Mouse (Mus musculus) midbrain, embryonic 10.5 days (tissue): Measurements from ENCODE around the gene Lyz2. TPM values are rescaled to one million over a fixed set of nuclear protein-coding genes. Genes with fewer than 3 reads are reported as not detected.
"Not testable (repeated sequence)": the region's sequence is repeated elsewhere in the genome, so short reads cannot be mapped to it uniquely, and the experiment has no call there.

Experiments
- DNase-seq: peaks from one replicate; pipeline ENCODE4 v3.0.0-alpha.2; 2017; ENCODE audit warnings: low spot score
- H3K27ac ChIP-seq: fragments of 300-500 bp; sonication (generic); replicated peaks from 2 replicates; pipeline ENCODE4 v1.5.1; 2016; ENCODE audit warnings: mild to moderate bottlenecking
- H3K27me3 ChIP-seq: fragments of 300-500 bp; sonication (generic); 2 replicates; pipeline ENCODE4 v1.6.1; 2016; ENCODE audit warnings: low read depth, mild to moderate bottlenecking; ENCODE audit not compliant: poor library complexity, severe bottlenecking
- H3K36me3 ChIP-seq: fragments of 300-500 bp; sonication (generic); 2 replicates; pipeline ENCODE4 v1.6.1; 2016; ENCODE audit warnings: mild to moderate bottlenecking, moderate library complexity
- H3K4me1 ChIP-seq: fragments of 300-500 bp; sonication (generic); 2 replicates; pipeline ENCODE4 v1.6.1; 2016
- H3K4me3 ChIP-seq: fragments of 300-500 bp; sonication (generic); 2 replicates; pipeline ENCODE4 v1.5.1; 2016; ENCODE audit warnings: mild to moderate bottlenecking, moderate library complexity
- H3K9me3 ChIP-seq: fragments of 300-500 bp; sonication (generic); replicated peaks from 2 replicates; pipeline ENCODE4 v1.6.1; 2016; ENCODE audit warnings: mild to moderate bottlenecking
- WGBS: fragments of 180-500 bp; shearing (Covaris S2); methylation state at CpG from one replicate; pipeline ENCODE4 v1.1.7; 2016; 5-methylcytosine and 5-hydroxymethylcytosine counted together
- polyA plus RNA-seq: library from polyadenylated mRNA; unstranded; fragments of >200 nt; fragmentation: Nextera tagmentation; extraction: Ambion mirVana; gene quantifications from 2 replicates; pipeline ENCODE4 v1.2.1, GENCODE M21; 2016

Lyz2 gene
- polyA plus RNA-seq, 1 experiment from 2014 or later: 10.8 TPM

DNA sequence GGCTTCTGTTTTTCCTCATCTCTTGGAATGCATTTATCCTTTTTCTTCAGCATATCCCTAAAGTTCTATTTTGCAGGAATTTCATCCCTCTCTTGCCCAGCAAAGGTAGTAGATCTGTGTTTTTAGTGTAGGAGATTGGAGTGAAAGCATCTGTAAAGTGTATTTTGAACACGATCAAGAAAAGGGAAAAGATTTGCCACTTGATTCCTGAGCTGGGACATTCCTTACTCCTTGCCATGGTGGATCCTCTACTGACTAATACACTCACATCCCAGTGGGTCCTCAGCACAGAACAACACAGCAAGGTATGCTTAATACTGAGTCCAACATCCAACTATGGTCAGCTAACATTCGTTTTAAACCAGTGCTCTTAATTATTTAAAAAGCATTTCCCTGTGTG is 430 bp upstream of the Lyz2 start:
- H3K36me3 ChIP-seq: no peaks in the 10 kb centered on the region
- H3K27me3 ChIP-seq: no peaks in the 10 kb centered on the region
- no peak for DNase-seq
- no peak overlapping the region for H3K4me3 ChIP-seq
- H3K4me1 ChIP-seq: no peaks in the 10 kb centered on the region
- no peaks in the 10 kb centered on the region for H3K9me3 ChIP-seq
- WGBS: 80% methylated on average over 2 of the region's 2 CpGs
- H3K27ac ChIP-seq: no peak overlapping the region

DNA sequence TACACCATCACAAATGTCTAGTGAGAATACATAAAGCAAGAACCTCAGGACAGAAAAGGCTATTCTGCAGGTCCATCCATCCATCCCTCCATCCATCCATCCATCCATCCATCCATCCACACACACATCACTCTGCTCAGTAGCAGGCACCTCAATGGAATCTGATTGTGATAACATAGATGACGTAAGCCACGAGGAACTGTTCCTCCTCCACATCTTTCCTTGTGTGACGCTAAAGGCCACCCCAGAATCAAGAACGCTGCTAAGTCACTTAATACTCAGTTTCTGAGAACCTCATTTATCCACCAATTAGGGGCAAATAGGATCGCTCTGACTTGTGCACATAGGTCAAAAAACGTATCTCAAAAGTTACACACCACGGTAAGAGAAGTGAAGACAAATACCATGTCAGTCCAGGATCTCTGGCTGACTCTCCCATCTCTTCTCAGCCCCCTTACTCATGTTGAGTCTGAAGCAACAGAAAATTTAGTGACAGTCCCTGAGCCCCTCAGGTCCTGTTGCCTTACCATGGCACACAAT is 670 bp downstream of the Lyz2 start:
- H3K4me1 ChIP-seq: no peaks in the 10 kb centered on the region
- H3K36me3 ChIP-seq: no peaks in the 10 kb centered on the region
- H3K27ac ChIP-seq: no peak overlapping the region
- DNase-seq: no peak
- H3K9me3 ChIP-seq: no peaks in the 10 kb centered on the region
- H3K27me3 ChIP-seq: no peaks in the 10 kb centered on the region
- H3K4me3 ChIP-seq: no peak overlapping the region
- WGBS: 90% methylated on average over 7 of the region's 7 CpGs

DNA sequence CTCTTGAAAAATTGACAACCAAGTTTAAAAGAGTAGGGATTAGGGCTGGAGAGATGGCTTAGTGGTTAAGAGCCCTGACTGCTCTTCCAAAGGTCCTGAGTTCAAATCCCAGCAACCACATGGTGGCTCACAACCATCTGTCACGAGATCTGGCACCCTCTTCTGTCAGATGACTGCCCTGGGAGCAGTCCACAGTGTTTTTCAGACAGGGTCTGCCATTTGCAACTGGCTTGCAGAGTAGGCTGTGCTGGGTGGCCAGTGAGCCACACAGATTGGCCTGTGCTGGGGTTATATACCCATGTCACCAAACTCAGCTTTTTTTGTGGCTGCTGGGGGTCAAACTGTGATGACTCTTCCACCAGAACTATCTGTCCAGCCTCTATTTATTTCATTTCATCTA is 2.1 kb downstream of the Lyz2 start:
- Histone ChIP-seq H3K27ac (no peak overlapping the region), H3K4me3 (no peak overlapping the region), H3K9me3 (no peaks in the 10 kb centered on the region), H3K36me3 (no peaks in the 10 kb centered on the region), H3K4me1 (no peaks in the 10 kb centered on the region), H3K27me3 (no peaks in the 10 kb centered on the region)
- DNase-seq: no peak
- 52% methylated on average over 1 of the region's 1 CpGs for WGBS

DNA sequence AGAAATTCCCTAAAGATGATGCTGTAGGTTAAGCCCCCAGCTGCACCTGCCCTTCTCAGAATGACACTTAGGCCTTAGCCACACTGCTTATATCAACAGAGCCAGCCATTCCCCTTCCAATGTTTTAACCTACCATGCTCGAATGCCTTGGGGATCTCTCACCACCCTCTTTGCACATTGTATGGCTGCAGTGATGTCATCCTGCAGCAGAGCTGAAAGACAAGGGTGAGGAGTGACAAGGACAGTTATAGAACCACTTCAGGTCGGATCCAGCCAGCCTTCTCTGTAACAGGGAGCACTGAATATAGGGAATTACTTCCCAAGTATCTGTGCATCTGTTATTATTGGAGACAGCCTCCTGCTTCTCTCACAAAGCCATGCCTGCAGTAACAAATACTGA is 3.6 kb downstream of the Lyz2 start:
- H3K27me3 ChIP-seq, H3K4me3 ChIP-seq, DNase-seq, H3K36me3 ChIP-seq, H3K9me3 ChIP-seq, H3K27ac ChIP-seq, H3K4me1 ChIP-seq: not testable (repeated sequence)
- WGBS: 84% methylated on average over 2 of the region's 2 CpGs

DNA sequence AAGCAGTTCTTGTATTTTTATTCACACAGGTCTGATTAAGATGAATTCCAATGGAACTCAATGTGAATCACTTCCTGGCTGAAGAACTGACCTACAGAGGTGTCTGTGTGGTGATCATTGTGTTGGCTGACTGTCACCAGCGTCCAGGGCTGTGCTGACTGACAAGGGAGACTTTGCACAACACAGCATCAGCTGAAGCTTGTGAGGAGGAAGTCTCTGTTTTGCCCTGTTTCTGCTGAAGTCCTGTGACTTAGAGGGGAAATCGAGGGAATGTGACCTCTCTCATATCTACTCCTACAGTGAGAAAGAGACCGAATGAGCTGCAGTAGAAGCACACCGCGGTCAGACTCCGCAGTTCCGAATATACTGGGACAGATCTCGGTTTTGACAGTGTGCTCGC is 4.3 kb downstream of the Lyz2 start:
- not testable (repeated sequence) for H3K27ac ChIP-seq, H3K4me3 ChIP-seq, H3K9me3 ChIP-seq, H3K27me3 ChIP-seq, H3K4me1 ChIP-seq, H3K36me3 ChIP-seq, DNase-seq
- WGBS: 84% methylated on average over 9 of the region's 9 CpGs

DNA sequence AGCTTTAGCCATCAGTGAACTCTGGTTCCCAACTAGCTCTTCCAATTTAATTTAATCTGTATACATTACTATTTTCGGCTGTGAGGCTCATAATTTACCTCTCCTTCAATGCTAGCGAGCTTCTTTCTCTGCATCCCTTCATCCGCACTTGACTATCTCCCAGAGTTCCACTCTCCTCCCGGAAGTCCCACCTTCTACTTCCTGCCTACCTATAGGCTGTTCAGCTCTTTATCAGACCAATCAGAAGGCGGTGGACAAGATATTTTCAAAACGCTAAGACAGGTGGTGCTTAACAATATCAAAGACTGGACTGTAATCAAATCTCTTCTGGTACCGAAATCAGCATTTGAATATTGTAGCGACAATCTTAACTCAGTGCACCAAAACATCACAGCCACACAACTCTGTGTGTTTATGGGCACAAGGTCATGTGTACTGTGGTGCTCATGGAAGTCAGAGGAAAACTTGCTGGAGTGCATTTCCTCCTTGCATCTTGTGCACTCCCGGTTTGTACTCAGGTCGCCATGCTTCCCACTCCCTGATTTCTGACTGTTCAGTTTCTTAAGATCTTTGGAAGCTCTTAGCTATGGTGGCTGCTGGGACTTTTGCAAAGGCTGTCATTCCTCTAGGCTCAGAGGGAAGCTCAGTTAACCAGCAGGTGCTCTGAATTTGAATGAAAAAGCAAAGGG is 6.3 kb downstream of the Lyz2 start:
- H3K4me3 ChIP-seq: no peak overlapping the region
- H3K9me3 ChIP-seq: no peaks in the 10 kb centered on the region
- no peaks in the 10 kb centered on the region for H3K36me3 ChIP-seq
- no peak overlapping the region for H3K27ac ChIP-seq
- no peak for DNase-seq
- no peaks in the 10 kb centered on the region for H3K4me1 ChIP-seq
- WGBS: 85% methylated on average over 10 of the region's 10 CpGs
- H3K27me3 ChIP-seq: no peaks in the 10 kb centered on the region

DNA sequence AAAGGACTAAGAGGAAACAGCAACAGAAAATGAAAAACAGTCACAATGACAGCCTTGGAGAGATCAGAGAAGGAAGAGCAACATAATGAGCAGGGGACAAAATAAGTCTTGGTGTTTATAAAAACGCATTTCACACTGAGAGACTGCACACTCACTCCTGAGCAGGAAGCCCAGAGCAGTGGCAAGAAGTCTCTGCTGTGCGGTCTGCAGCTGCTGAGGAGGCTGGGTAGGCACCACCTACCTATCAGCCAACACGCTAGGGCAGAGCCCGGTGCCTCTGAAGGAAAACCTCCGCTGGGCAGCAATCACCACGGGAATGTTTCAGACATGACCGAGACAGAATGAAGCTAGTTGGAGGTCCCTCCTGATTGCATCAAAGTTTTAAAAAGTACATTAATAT is 7.5 kb downstream of the Lyz2 start:
- not testable (repeated sequence) for DNase-seq, H3K27ac ChIP-seq, H3K9me3 ChIP-seq, H3K27me3 ChIP-seq, H3K4me1 ChIP-seq, H3K36me3 ChIP-seq, H3K4me3 ChIP-seq
- 93% methylated on average over 4 of the region's 7 CpGs for WGBS

DNA sequence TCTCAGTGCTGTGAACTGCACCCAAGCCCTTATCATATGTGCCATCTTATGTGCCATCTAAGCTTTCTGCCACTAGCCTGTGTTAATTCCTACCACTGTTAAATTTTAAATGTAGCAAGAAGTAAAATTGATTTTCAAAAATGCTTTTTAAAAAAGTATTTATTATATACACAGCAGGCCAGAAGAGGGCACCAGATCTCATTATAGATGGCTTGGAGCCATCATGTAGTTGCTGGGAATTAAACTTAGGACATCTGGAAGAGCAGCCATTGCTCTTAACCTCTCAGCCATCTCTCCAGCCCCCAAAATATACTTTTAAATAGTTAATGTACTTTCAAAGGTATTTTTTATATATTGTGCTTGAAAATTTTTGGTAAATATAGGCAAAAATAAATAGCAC is 10.1 kb downstream of the Lyz2 start:
- Histone ChIP-seq H3K9me3 (no peaks in the 10 kb centered on the region), H3K36me3 (no peaks in the 10 kb centered on the region), H3K27ac (no peak overlapping the region), H3K27me3 (no peaks in the 10 kb centered on the region), H3K4me1 (no peaks in the 10 kb centered on the region), H3K4me3 (no peak overlapping the region)
- DNase-seq: no peak

DNA sequence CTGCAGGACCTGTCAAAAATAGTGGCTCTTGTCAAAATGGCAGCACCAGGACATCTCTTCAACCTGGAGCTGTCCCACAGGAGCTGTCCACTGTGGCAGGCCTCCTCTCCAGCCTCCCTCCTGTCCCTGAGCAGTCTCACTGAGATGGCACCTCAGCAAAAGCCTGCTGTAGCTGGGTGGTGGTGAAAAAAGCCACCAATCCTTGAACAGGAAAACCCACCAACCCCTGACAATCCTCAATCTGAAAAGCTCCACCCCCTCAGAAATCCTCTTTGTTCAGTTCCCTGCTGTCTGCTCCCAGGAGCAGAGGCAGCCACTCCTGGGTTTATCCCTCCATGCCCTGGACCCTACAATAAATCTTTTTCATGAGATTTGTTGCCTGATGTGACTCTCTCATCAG is 22.3 kb downstream of the Lyz2 start:
- Histone ChIP-seq H3K27me3 (no peaks in the 10 kb centered on the region), H3K4me1 (peaks cover 10% of the 10 kb centered on the region), H3K9me3 (peaks cover 13% of the 10 kb centered on the region), H3K27ac (peak overlapping the region; percentile 72), H3K36me3 (no peaks in the 10 kb centered on the region), H3K4me3 (no peak overlapping the region)
- DNase-seq: no peak

DNA sequence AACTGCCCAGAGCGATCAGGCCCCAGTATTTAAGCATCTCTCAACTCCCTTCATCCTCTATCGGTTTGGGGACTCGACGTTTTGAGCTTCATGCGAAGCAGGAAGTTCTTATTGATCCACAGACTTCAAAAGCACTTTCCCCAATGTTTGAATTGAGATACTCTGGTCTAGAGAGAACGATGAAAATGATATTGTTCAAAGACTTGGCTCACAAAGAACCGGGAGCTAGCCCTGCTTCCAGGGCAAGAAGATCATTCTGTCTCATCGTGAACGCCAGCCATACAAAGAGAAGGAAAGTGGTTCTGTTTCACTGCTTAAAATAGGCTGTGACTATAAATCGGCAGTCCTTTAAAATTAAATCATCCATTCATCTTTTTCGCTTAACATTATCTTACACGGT is 43.5 kb downstream of the Lyz2 start, which contains the start of gene 9530003J23Rik:
TSS of gene 9530003J23Rik (minus strand) at position 101 of the 400 bp plus-strand sequence.
- Histone ChIP-seq H3K4me3 (no peak within 1 kb of the TSS), H3K9me3 (no peaks in the 10 kb centered on the region), H3K27me3 (no peaks in the 10 kb centered on the region), H3K36me3 (no peaks in the 10 kb centered on the region), H3K4me1 (no peaks in the 10 kb centered on the region), H3K27ac (no peak within 1 kb of the TSS)
- WGBS: 91% methylated on average over 12 of the region's 12 CpGs
- DNase-seq: no peak

DNA sequence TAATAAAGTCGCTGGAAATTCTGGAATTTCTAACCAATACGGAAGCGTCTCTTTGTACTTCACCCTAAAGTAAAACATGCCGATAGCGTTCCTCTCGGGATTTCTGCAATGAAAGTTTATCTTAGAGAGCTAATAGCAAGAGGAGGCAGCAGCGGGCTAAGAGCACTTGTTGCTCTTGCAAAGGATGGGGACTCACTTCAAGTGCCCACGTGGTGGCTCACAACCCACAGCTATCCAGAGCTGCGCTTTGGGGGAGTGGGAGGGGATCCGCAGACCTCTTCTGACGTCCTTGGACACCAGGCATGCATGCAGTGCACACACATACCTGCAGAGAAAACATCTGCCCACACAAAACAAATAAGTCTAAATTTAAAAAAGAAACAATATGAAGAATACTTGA is 46.3 kb downstream of the Lyz2 start:
- no peak overlapping the region for H3K4me3 ChIP-seq
- no peak overlapping the region for H3K27ac ChIP-seq
- H3K4me1 ChIP-seq: no peaks in the 10 kb centered on the region
- H3K36me3 ChIP-seq: no peaks in the 10 kb centered on the region
- H3K27me3 ChIP-seq: no peaks in the 10 kb centered on the region
- 66% methylated on average over 11 of the region's 11 CpGs for WGBS
- H3K9me3 ChIP-seq: no peaks in the 10 kb centered on the region
- DNase-seq: no peak

DNA sequence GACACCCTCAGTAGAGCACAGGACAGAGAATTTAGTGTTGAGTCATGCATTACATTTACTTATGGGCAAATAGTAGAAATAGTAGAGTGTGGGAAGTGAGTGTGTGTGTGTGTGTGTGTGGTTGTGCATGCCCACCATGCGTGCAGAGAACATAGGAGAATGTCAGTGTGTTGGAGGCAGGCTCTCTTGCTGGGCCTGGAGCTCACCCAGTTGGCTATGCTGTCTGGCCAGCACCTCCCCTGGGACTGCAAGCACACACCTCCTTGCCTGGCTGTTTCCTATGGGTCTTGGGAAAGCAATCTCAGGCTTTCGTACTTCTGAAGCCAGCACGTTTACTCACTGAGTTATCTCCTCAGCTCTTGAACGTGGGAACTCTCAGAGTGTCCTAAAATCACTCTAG is 47.3 kb downstream of the Lyz2 start:
- WGBS: 65% methylated on average over 4 of the region's 4 CpGs
- no peak overlapping the region for H3K4me3 ChIP-seq
- H3K36me3 ChIP-seq: no peaks in the 10 kb centered on the region
- H3K27me3 ChIP-seq: no peaks in the 10 kb centered on the region
- no peaks in the 10 kb centered on the region for H3K9me3 ChIP-seq
- H3K27ac ChIP-seq: no peak overlapping the region
- DNase-seq: no peak
- peaks cover under 1% of the 10 kb centered on the region; the same call in 1 of the 2 replicates for H3K4me1 ChIP-seq

DNA sequence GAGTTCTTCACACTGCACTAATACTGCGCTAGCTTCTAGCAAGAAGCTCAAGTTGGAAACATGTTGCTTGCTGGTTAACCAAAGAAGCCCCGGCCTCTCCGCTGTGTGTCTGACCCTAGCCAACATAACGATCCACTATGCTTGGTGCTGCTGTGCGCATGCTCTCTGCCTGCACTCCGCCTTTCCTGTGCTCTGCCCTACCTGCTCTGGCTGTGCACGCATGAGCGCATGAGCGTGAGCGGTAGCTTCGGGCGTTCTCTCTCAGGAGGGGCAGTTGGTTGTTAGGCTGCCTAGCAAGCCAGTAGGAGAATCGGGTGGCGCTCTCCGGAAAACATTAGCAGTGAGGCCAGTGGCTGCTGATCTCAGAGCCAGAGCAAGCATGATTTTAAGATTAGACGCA is 52.3 kb downstream of the Lyz2 start:
- 71% methylated on average over 16 of the region's 16 CpGs for WGBS
- Histone ChIP-seq H3K27me3 (no peaks in the 10 kb centered on the region), H3K27ac (no peak overlapping the region), H3K36me3 (no peaks in the 10 kb centered on the region), H3K9me3 (no peaks in the 10 kb centered on the region), H3K4me3 (no peak overlapping the region), H3K4me1 (peaks cover 8% of the 10 kb centered on the region)
- DNase-seq: no peak
